Mouse (Mus musculus) kidney, embryonic 15.5 days (tissue): ENCODE measurements at regions not wholly inside any gene's neighbourhood (a gene's known extent, or its start where the extent isn't known, plus 50 kb on each side); places are given as distances from the start of the nearest gene placed in this dataset.

Experiments
- ATAC-seq: fragments of 200-750 bp; cut with Nextera tagmentation; replicated peaks from 2 replicates; pipeline ENCODE4 v1.8.0; 2017; ENCODE audit warnings: moderate TSS enrichment; ENCODE audit not compliant: low FRiP score
- H3K27ac ChIP-seq: fragments of 300-500 bp; sonication (generic); 2 replicates; pipeline ENCODE4 v1.5.1; 2015; ENCODE audit warnings: mild to moderate bottlenecking, inconsistent platforms
- H3K27me3 ChIP-seq: fragments of 300-500 bp; sonication (generic); 2 replicates; pipeline ENCODE4 v1.6.1; 2015; ENCODE audit warnings: inconsistent platforms
- H3K36me3 ChIP-seq: fragments of 300-500 bp; sonication (generic); 2 replicates; pipeline ENCODE4 v1.6.1; 2015; ENCODE audit warnings: inconsistent platforms
- H3K4me1 ChIP-seq: fragments of 300-500 bp; sonication (generic); 2 replicates; pipeline ENCODE4 v1.6.1; 2015; ENCODE audit warnings: inconsistent platforms
- H3K4me2 ChIP-seq: fragments of 300-500 bp; sonication (generic); 2 replicates; pipeline ENCODE4 v1.6.1; 2015; ENCODE audit warnings: moderate library complexity, mild to moderate bottlenecking, inconsistent platforms
- H3K4me3 ChIP-seq: fragments of 300-500 bp; sonication (generic); replicated peaks from 2 replicates; pipeline ENCODE4 v1.5.1; 2015; ENCODE audit warnings: mild to moderate bottlenecking, inconsistent platforms
- H3K9ac ChIP-seq: fragments of 300-500 bp; sonication (generic); 2 replicates; pipeline ENCODE4 v1.6.1; 2015; ENCODE audit warnings: mild to moderate bottlenecking, inconsistent platforms
- H3K9me3 ChIP-seq: fragments of 300-500 bp; sonication (generic); replicated peaks from 2 replicates; pipeline ENCODE4 v1.6.1; 2016; ENCODE audit warnings: inconsistent platforms
- WGBS: fragments of 180-500 bp; shearing (Covaris S2); methylation state at CpG from one replicate; pipeline ENCODE4 v1.1.7; 2015; ENCODE audit warnings: mixed read lengths; 5-methylcytosine and 5-hydroxymethylcytosine counted together

- Histone ChIP-seq H3K27ac (no peak overlapping the region), H3K9ac (no peak overlapping the region), H3K27me3 (no peaks in the 10 kb centered on the region), H3K4me2 (no peak overlapping the region), H3K4me1 (no peaks in the 10 kb centered on the region), H3K4me3 (no peak overlapping the region), H3K36me3 (no peaks in the 10 kb centered on the region), H3K9me3 (no peaks in the 10 kb centered on the region)
- WGBS, result 63% methylated on average over 8 of the region's 8 CpGs
- no peak for ATAC-seq
Observed at GRCm38 (mm10) chr17:88337649-88338404, 102.7 kb upstream of the Foxn2 start.

- ATAC-seq, result no peak
- 64% methylated on average over 5 of the region's 5 CpGs for WGBS
- H3K36me3 ChIP-seq, result no peaks in the 10 kb centered on the region
Observed at GRCm38 (mm10) chr17:88341141-88341540, 99.4 kb upstream of the Foxn2 start.

GRCm38 (mm10) chr17:88341599-88341998 lies 98.9 kb upstream of the Foxn2 start:
- Histone ChIP-seq H3K9me3 (no peaks in the 10 kb centered on the region), H3K36me3 (no peaks in the 10 kb centered on the region), H3K4me1 (no peaks in the 10 kb centered on the region), H3K4me2 (no peak overlapping the region), H3K27me3 (no peaks in the 10 kb centered on the region), H3K9ac (no peak overlapping the region), H3K4me3 (no peak overlapping the region), H3K27ac (no peak overlapping the region)
- WGBS, result 69% methylated on average over 5 of the region's 5 CpGs
- ATAC-seq, result no peak

More at GRCm38 (mm10) chr17:88341141-88341540, 99.4 kb upstream of the Foxn2 start:
- no peak overlapping the region for H3K27ac ChIP-seq
- H3K4me2 ChIP-seq, result no peak overlapping the region
- H3K4me3 ChIP-seq, result no peak overlapping the region
- no peaks in the 10 kb centered on the region for H3K4me1 ChIP-seq
- H3K9ac ChIP-seq, result no peak overlapping the region
- H3K27me3 ChIP-seq, result no peaks in the 10 kb centered on the region
- no peaks in the 10 kb centered on the region for H3K9me3 ChIP-seq

- Histone ChIP-seq H3K4me2 (no peak overlapping the region), H3K36me3 (no peaks in the 10 kb centered on the region), H3K9me3 (no peaks in the 10 kb centered on the region), H3K27ac (no peak overlapping the region), H3K4me3 (no peak overlapping the region), H3K9ac (no peak overlapping the region), H3K4me1 (no peaks in the 10 kb centered on the region), H3K27me3 (no peaks in the 10 kb centered on the region)
- 87% methylated on average over 17 of the region's 17 CpGs for WGBS
- no peak for ATAC-seq
Observed at GRCm38 (mm10) chr17:88343091-88343783, 97.3 kb upstream of the Foxn2 start.

- no peak for ATAC-seq
- Histone ChIP-seq H3K4me2 (no peak overlapping the region), H3K36me3 (no peaks in the 10 kb centered on the region), H3K9me3 (no peaks in the 10 kb centered on the region), H3K4me3 (no peak overlapping the region), H3K27me3 (no peaks in the 10 kb centered on the region), H3K27ac (no peak overlapping the region), H3K4me1 (no peaks in the 10 kb centered on the region), H3K9ac (no peak overlapping the region)
- 85% methylated on average over 9 of the region's 9 CpGs for WGBS
Observed at GRCm38 (mm10) chr17:88345433-88345832, 95.1 kb upstream of the Foxn2 start.

- H3K27me3 ChIP-seq, result no peaks in the 10 kb centered on the region
- H3K4me3 ChIP-seq, result no peak overlapping the region
- no peak for ATAC-seq
- H3K9ac ChIP-seq, result no peak overlapping the region
- H3K4me2 ChIP-seq, result no peak overlapping the region
- no peak overlapping the region for H3K27ac ChIP-seq
- no peaks in the 10 kb centered on the region for H3K9me3 ChIP-seq
- H3K36me3 ChIP-seq, result no peaks in the 10 kb centered on the region
- 65% methylated on average over 3 of the region's 3 CpGs for WGBS
- H3K4me1 ChIP-seq, result no peaks in the 10 kb centered on the region
Observed at GRCm38 (mm10) chr17:88346896-88347295, 93.6 kb upstream of the Foxn2 start.

- no peak overlapping the region for H3K9ac ChIP-seq
Observed at GRCm38 (mm10) chr17:88349825-88350460, 90.6 kb upstream of the Foxn2 start.

GRCm38 (mm10) chr17:88350986-88351385 lies 89.5 kb upstream of the Foxn2 start:
- no peak overlapping the region for H3K27ac ChIP-seq
- H3K4me1 ChIP-seq, result no peaks in the 10 kb centered on the region
- H3K4me3 ChIP-seq, result no peak overlapping the region
- H3K4me2 ChIP-seq, result no peak overlapping the region
- H3K9me3 ChIP-seq, result no peaks in the 10 kb centered on the region
- H3K9ac ChIP-seq, result no peak overlapping the region
- 84% methylated on average over 5 of the region's 5 CpGs for WGBS
- H3K27me3 ChIP-seq, result no peaks in the 10 kb centered on the region
- ATAC-seq, result no peak
- H3K36me3 ChIP-seq, result no peaks in the 10 kb centered on the region

More at GRCm38 (mm10) chr17:88349825-88350460, 90.6 kb upstream of the Foxn2 start:
- H3K9me3 ChIP-seq, result no peaks in the 10 kb centered on the region
- no peaks in the 10 kb centered on the region for H3K4me1 ChIP-seq
- H3K4me3 ChIP-seq, result no peak overlapping the region
- no peaks in the 10 kb centered on the region for H3K36me3 ChIP-seq
- H3K27me3 ChIP-seq, result no peaks in the 10 kb centered on the region
- no peak overlapping the region for H3K27ac ChIP-seq
- no peak overlapping the region for H3K4me2 ChIP-seq
- WGBS, result 86% methylated on average over 5 of the region's 5 CpGs
- ATAC-seq, result no peak

- Histone ChIP-seq H3K27ac (no peak overlapping the region), H3K4me1 (no peaks in the 10 kb centered on the region), H3K27me3 (no peaks in the 10 kb centered on the region), H3K9me3 (no peaks in the 10 kb centered on the region), H3K36me3 (no peaks in the 10 kb centered on the region), H3K4me3 (no peak overlapping the region), H3K4me2 (no peak overlapping the region), H3K9ac (no peak overlapping the region)
- no peak for ATAC-seq
Observed at GRCm38 (mm10) chr17:88352960-88353359, 87.6 kb upstream of the Foxn2 start.

- no peak for ATAC-seq
- Histone ChIP-seq H3K9ac (no peak overlapping the region), H3K9me3 (no peaks in the 10 kb centered on the region), H3K4me1 (no peaks in the 10 kb centered on the region), H3K27me3 (no peaks in the 10 kb centered on the region), H3K4me2 (no peak overlapping the region), H3K36me3 (no peaks in the 10 kb centered on the region), H3K4me3 (no peak overlapping the region), H3K27ac (no peak overlapping the region)
- WGBS, result 78% methylated on average over 2 of the region's 2 CpGs
Observed at GRCm38 (mm10) chr17:88361161-88361560, 79.3 kb upstream of the Foxn2 start.

- no peak for ATAC-seq
- WGBS, result 90% methylated on average over 11 of the region's 11 CpGs
- Histone ChIP-seq H3K36me3 (no peaks in the 10 kb centered on the region), H3K27me3 (no peaks in the 10 kb centered on the region), H3K4me2 (no peak overlapping the region), H3K4me3 (no peak overlapping the region), H3K27ac (no peak overlapping the region), H3K9ac (no peak overlapping the region), H3K9me3 (no peaks in the 10 kb centered on the region), H3K4me1 (no peaks in the 10 kb centered on the region)
Observed at GRCm38 (mm10) chr17:88362404-88362803, 78.1 kb upstream of the Foxn2 start.

GRCm38 (mm10) chr17:88367876-88368275 lies 72.6 kb upstream of the Foxn2 start:
- no peak for ATAC-seq
- WGBS, result 70% methylated on average over 5 of the region's 5 CpGs
- no peaks in the 10 kb centered on the region for H3K36me3 ChIP-seq
- no peak overlapping the region for H3K4me2 ChIP-seq
- no peaks in the 10 kb centered on the region for H3K27me3 ChIP-seq
- H3K4me1 ChIP-seq, result no peaks in the 10 kb centered on the region
- no peak overlapping the region for H3K9ac ChIP-seq
- no peak overlapping the region for H3K27ac ChIP-seq
- H3K4me3 ChIP-seq, result no peak overlapping the region
- no peaks in the 10 kb centered on the region for H3K9me3 ChIP-seq
